Mouse (Mus musculus) c-Kit-positive CD71-positive TER-119-negative erythroid progenitor cells, embryonic 14.5 days (primary cell): ENCODE data around the gene Fancd2.

Experiments
- DNase-seq: peaks from one replicate; pipeline ENCODE4 v3.0.0-alpha.2; 2013; ENCODE audit warnings: low read depth

Gene Fancd2

DNA sequence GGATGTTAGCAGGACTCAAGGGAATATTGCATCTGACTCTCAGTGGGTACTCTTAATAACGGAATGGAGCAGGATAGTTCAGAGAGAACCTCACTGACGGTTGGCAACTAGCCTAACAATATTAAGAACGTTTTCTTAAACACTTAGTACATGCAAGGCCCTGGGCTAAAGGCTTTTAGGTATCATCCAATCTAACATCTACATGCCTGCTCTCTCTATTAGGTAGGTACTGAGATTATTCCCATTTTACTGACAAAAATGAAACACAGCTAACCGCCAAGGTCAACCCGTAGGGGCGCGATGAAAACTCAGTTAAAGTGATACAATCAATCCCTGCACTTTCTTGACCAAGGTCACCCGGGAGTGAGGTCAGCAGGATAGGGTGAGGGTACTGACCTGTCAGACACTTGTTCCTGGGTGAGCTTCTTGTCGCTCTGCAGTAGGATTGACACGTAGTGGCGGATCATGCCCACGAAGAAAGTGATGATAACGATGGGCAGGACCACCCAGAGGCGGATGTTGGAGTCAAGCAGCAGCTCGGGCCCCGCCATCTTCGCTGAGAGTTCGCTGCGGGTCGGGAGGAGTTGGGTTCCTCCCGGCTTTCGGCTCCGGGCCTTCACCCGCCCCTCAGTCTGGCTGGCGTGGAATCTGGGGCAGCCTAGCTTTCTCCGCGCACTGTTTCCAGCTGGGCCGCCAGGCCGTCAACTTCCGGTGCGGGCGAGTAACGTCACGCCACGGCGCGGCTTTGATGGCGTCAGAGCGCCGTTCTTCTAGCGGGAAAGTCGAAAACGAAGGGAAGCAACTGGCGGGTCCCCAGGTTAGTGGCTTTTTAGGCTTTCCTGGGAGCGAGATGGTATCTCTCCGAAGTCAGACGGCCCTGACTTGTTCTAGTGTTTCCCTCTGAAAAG, at the start of gene Fancd2, which contains the start of gene Emc3:
Gene Fancd2, plus strand, starts transcription at position 751 of the 908 bp plus-strand sequence.
Gene Emc3, minus strand, starts transcription at position 721 of the 908 bp plus-strand sequence.
- DNase-seq: peak; percentile 82

DNA sequence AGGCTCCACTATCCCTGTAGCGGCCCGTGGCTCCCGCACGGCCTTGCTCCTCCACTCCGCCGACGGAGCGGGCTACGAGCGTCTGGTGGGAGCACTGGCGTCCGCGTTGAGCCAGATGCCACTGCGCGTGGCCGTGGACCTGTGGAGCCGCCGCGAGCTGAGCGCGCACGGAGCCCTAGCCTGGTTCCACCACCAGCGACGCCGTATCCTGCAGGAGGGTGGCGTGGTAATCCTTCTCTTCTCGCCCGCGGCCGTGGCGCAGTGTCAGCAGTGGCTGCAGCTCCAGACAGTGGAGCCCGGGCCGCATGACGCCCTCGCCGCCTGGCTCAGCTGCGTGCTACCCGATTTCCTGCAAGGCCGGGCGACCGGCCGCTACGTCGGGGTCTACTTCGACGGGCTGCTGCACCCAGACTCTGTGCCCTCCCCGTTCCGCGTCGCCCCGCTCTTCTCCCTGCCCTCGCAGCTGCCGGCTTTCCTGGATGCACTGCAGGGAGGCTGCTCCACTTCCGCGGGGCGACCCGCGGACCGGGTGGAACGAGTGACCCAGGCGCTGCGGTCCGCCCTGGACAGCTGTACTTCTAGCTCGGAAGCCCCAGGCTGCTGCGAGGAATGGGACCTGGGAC, 48.9 kb upstream of the Fancd2 start:
- DNase-seq: no peak

DNA sequence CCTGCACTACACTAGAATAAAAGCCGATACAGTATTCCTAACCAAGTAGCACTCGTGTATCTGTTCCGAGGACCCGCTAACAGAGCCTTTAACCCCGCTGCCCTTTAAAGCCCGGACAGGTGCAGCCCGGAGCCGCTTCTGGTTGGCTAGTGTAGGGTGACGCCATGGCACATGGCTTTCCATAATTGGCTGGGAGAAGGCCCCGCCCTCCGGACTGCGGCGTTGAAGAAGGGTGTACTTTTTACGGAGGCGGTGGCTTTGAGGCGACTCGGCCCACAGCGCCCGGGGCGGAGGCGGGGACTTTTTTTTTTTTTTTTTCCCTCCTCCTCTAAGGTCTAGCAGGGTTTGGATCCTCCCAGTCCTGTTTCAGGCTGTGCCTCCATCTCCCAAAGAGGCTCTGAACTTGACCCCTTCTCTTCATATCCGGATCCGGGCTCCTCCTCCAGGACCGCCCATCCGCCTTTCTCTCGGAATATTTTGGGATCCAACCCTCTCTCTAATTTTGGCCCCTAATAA, 48.3 kb upstream of the Fancd2 start, which contains the start of gene Creld1:
Gene Creld1, plus strand, starts transcription at position 198 of the 516 bp plus-strand sequence.
- peak; percentile 98 for DNase-seq

DNA sequence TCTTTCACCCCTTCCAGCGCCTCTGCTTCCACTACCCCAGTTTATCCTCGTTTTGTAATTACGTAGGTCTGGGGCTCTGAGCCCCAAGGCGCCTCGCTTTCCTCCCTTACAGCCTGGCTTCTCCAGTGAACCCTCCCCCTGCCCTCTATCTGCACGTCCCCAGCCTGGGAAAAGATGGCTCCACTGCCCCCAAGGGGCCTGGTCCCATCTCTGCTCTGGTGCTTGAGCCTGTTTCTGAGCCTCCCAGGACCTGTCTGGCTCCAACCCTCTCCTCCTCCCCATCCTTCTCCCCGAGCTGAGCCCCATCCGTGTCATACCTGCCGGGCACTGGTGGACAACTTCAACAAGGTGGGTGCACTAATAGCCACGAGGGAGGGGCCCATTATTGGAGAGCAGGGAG, 47.8 kb upstream of the Fancd2 start:
- no peak for DNase-seq

DNA sequence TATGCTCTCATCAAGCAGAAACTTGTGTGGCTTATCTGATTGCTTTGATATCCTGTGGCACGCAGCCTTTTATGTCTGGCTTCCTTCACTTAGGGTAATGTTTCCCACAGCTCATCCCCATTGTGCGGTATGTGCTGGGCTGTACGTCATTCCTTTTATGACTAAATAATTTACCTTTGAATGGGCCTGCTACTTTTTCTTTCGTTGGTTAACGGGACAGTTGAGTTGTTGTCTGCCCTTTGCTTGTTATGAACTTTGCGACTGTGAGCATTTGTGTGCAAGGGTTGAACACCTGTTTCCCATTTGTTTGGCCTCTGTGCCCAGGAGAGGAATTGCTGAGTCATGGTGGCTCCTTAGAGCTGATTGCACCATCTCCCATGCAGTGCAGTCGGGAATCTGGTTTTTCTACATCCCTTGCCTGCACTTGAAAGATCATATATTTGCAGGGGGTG, 44.3 kb upstream of the Fancd2 start:
- no peak for DNase-seq

DNA sequence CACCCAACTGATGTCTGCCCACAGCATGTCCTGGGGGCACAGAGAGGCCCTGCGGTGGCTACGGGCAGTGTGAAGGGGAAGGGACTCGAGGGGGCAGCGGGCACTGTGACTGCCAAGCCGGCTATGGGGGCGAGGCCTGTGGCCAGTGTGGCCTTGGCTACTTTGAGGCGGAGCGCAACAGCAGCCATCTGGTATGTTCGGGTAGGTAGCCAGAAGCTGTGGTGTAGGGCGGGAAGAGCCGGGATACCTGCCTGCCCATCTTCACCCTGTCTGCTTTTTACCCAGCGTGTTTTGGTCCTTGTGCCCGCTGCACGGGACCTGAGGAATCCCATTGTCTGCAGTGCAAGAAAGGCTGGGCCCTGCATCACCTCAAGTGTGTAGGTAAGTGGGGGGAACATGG, 42.1 kb upstream of the Fancd2 start:
- DNase-seq: no peak

DNA sequence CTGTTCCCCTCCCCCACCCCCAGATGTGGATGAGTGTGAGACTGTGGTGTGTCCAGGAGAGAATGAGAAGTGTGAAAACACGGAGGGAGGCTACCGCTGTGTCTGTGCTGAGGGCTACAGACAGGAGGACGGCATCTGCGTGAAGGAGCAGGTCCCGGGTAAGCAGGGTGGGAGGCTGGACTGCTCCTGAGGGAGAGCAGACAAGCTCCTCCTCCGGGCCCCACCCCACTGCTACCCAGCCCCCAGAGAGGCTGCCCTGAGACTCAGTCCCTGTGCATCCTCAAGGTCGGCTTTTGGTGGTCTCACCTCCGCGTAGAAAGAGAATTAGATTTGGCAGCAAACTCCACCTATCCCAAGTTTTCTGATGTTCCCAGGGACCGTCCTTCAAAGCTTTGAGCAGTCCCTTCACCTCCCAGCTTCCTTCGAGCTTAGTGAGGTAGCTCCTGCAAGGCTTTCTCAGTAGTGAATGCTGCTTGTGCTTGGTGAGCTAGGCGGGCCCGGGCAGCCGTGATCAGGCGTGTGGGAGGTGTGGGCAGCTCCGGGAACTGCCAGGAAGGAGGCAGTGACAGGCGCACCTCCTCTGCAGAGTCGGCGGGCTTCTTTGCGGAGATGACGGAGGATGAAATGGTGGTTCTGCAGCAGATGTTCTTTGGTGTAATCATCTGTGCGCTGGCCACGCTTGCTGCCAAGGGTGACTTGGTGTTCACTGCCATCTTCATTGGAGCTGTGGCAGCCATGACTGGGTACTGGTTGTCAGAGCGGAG, 39.2 kb upstream of the Fancd2 start:
- DNase-seq: no peak

DNA sequence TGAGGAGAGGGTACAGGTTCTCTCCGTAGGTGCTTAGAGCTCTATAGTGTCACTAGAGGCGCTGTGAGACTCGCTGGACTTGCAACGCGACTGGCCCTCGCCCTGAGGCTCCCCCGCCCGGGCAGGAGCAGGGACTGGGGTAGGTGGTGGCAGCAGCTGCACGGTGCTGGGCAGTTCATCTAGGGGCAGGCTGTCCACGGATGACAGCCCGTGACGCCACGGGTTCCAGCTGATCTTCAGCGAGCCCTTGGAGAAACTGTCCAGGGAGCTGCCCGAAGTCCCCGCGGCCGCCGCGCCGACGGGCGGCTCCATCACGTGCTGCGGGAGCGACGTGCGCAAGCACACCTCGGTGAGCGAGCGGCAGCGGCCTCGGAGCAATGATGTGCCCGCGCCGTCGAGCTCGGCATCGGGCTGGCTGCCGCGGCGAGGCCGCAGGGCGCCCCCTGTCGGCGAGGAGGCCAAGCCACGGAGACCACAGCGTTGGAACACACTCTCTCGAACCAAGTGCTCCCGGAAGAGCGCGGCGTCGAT, 37.2 kb upstream of the Fancd2 start:
- peak; percentile 46 for DNase-seq

DNA sequence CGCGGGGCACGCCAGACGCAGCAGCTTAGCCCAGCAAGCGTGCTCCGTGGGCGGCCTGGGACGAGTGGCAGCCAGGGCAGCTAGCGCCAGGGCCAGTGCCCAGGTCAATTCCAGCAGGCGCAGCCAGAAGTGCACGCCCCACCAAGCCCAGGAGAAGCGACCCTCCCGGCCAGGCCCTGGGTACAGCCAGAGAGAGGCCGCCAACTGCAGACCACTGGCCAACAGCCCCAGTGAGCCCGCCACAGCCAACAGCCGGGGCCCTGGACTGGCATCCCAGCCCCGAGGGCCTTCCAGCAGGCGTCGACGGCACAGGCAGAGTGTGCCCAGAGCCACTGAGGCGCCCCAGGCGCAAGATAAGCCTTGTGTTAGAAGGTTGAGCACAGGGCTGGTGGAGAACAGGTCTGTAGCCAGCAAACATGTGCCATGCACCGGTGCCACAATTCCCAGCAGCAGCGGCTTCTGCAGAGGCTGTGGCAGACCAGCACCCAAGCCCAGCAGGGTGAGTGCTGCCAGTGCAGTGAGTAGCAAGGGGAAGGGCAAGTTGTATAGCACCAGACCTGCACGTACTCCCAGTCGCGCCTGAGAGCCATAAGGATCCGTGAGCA, 36.3 kb upstream of the Fancd2 start:
- DNase-seq: no peak

DNA sequence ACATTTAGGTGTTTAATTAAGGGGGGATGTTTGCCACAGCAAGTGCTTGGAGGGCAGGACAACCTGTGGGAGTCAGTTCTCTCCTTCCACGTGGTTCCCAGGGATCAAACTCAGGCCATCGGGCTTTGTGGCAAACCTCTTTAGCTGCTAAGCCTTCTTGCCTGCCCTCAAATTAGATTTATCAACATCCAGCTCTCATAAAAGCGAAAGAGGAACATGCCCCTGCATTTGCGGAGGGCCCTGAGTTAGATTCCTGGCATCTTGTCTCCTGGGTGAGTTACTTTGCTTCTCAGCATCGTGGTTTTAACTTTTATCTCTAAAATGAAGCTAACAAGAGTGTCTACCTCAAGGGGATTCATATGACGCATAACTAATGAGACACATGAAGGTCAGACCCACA, 32.1 kb upstream of the Fancd2 start:
- DNase-seq: no peak

DNA sequence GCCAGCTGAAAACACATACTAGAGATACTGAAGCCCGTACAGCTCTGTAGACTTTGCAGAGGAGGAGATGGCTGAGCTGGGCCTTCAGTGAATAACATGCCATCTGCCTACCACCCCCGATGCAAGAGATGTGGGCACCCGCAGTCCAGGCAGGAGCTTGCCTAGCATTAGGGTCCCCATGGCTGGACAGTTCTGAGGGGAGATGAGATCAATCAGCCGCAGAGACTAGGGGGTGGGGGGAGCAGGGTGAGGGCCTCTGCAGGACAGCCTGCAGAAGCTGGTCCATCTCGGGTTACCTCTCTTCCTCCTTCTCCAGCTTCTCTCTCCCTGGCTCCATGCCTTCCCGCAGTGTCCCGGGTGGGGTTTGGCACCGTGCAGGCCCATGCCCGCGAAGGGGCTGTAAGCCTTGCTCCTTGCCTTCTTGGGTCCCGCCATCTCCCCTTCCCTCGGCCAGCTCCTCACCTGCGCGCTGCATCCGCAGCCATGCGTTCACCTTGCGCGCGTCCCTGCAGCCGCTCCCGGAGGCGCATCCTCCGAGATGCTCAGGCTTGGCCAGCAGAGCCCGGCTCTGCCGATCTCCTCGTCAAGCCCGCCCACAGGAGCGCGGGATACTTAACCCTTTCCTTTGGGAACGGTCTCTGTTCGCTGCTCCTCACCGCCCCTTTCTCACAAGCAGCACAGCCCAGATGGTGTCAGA, 29.9 kb upstream of the Fancd2 start, which contains the start of gene Prrt3:
Gene Prrt3, minus strand, starts transcription at position 544 of the 697 bp plus-strand sequence.
- DNase-seq: no peak

DNA sequence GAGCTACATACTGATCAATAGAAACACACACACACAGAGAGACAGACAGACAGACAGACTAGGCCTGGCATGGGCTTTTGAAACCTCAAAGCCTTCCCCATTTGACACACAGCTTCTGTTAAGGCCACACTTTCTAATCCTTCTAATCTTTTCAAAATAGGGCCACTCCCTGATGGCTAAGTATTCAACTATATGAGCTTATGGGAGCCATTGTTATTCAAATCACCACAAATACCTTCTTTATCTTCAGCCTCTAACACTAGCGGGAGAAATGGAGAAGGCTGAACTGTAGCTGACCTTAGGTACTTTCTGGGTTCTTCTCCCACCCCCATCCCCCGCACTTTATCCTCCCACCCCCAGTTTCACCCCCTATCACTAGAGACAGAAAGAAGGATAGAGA, 28.7 kb upstream of the Fancd2 start:
- DNase-seq: no peak

DNA sequence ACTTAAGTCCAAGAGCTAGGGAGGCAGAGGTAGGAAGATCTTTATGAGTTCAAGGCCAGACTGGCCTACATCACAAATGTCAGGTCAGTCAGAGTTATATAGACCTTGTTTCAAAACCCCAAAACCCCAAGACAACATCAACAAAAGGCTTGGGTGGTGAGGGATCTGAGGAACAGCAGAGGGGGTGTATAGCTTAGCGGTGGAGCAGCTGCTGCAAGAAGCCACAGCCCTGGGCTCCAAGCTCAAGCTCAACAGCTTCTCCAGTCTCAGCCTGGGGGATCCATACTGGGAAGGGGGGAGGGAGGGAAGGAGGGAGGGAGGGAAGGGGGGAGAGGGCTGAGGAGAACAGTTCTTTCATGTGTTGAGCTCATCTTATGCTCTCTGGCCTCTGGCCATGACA, 25.8 kb upstream of the Fancd2 start:
- DNase-seq: no peak

DNA sequence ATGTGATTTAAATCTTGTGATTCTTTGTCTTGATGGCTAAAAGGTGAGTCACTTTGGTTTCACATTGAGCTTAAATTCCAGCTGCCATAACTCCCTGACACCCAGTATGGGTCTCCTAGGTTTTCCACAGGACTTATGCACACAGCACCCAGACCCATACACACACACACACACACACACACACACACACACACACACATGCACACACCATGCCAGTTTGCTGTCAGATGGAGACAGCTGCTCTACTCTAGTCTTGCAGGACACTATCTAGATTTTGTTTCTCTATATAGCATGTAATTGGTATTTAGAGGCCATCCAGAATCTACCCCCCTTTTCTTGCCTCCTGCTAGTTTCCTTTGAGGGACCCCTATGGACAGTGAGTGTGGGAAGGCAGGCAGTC, 24.4 kb upstream of the Fancd2 start:
- DNase-seq: no peak

DNA sequence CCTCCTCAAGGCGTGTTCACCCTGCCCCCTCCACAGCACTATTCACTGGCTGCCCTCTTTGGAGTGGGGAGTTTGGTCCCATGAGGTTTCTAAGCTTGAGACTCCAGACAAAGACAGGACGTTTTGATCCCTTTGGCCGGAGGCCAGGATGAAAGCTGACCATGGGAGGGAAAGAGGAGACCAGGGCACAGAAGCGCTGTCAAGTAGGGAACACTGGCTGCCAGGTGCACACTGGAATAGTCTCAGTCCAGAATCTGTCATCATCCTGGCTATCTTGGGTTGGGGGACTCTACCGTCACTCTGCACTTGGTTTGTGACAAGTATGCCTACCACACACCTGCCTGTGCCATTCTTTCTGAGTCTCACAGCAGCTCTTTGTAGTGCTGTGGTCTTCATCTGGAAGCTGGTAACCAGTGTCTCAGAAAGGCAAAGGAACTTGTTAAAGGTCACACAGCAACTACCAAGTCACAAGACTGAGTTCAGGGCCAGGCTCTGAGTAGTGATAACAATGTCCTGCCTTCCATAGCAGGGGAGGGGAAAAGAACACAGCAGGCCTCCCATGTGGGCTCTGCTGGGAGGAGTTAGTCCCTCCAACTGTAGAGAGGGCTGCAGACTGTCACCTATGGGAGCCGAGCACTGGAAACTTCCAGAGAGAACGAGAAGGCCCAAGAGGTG, 23.1 kb upstream of the Fancd2 start:
- no peak for DNase-seq

DNA sequence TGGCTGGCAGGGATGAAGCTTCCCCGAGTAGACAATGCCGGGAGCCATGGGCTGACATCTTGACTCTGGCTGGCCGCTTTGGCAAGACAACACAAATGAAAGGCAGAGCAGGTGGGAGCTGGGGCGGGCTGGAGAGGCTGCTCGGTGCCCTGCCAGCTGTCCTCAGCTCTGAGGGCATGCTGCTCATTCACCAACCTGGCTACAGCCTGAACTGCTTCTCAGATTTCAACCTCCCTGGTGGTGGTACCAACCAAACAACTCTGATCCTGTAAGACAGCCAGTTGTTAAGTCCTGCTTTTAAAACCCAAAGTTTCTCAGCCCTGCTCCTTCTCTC, 22.6 kb upstream of the Fancd2 start:
- no peak for DNase-seq

DNA sequence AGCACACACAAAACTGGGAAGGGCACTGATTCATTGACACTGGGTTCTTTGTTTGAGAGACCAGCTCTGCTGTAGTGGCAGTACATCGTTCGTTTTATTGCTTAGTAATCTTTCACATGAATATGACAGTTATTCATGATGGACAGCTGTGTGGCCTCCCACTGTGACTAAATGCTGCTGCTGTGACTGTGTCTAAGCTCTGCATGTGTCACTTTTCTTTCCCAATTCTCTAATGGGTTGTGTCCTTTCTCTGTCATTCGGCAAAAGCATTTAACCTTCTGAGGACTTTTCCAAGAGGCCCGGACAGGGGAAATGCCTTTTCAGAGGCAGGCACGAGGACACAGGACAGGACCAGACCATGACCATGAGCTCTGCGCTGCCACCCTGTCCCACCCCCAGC, 17.5 kb upstream of the Fancd2 start:
- no peak for DNase-seq

DNA sequence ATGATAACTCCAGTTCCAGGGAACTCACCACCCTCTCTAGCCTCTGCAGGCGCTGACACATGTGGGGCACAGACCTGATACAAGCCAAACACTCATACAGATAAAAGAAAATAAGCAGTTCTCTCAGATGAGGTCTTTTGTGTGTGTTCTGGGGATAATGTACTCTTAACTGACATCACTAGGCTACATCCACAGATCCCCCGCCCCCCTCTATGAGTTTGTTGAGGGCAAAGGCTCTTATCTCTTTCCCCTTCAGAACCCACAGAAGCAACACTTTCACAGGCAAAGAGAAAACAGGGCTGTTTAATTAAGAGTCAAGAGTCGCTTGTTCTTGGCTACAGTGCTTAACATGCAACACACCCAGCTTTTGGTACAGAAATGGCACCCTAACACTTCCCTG, 16.9 kb upstream of the Fancd2 start:
- no peak for DNase-seq

DNA sequence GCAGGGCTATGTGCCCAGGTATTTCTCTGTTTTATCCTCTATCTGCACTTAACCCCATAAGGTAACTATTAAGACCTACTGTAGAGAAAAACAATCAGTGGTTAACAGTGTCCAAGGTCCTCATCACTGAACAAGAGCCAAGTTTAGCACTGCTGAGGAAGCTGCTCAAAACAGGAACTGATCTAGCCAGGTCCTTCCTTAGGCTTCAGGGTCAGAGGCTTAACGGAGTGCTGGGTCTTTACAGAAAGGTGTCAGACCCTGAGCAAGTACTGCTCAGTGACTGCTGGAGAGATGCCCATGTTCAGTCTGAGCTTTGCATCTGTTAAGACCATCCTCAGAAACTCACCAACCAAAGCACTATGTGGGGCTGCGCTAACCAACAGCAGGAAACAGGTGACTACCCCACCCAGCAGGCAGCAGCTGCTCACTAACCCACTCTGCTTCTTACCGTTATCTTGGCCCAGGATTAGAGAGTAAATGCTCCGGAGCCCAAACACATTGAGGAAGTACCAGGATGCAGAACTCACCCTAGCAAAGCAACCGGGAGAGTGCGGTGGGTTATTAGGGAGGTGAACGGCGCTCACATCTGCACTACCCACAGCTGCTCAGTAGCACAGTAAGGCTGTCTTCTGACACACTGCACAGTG, 13.9 kb upstream of the Fancd2 start:
- no peak for DNase-seq

DNA sequence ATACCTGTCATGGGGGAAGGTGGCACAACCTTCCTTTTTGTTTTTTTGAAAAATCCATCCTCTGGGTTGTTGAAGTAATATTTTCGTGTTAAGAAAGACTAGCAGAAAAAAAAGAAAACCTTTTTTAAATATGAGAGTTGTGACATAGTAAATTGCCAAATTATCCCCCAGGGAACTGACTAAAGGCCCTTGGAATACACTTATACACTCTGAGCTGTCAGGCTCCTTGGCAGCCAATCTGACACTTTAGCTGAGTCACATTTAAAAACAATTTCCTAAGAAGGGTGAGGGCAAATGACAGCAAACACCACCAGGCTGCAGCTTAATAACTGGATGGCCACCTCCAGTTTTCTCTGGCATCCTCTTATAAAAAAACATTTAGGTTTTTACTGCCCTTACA, 9.2 kb upstream of the Fancd2 start:
- no peak for DNase-seq
